Mouse (Mus musculus) megakaryocyte, adult 5-6 weeks (primary cell): ENCODE results near the gene Gm17490. TPM values are rescaled to one million over a fixed set of nuclear protein-coding genes. Genes with fewer than 3 reads are reported as not detected.
"Not testable (repeated sequence)": the region's sequence is repeated elsewhere in the genome, so short reads cannot be mapped to it uniquely, and the experiment has no call there.

ENCODE experiments used
- ATAC-seq: 2 replicates; pipeline ENCODE4 v1.8.0; 2016; ENCODE audit warnings: mild to moderate bottlenecking, inconsistent platforms; ENCODE audit not compliant: poor library complexity, severe bottlenecking
- total RNA-seq, 2 experiments: library from RNA; stranded (forward) in 1 of 2; stranded (reverse) in 1 of 2; fragments of 153-499, 151-499 nt in 1 of 2; fragments of 221-1000, 200-1000 nt in 1 of 2; gene quantifications; 2 replicates each; pipeline versions ENCODE4 v1.2.3 to v1.2.4; 2015 to 2017

Gm17490 gene
- total RNA-seq, 2 experiments from 2014 or later, result not detected

DNA sequence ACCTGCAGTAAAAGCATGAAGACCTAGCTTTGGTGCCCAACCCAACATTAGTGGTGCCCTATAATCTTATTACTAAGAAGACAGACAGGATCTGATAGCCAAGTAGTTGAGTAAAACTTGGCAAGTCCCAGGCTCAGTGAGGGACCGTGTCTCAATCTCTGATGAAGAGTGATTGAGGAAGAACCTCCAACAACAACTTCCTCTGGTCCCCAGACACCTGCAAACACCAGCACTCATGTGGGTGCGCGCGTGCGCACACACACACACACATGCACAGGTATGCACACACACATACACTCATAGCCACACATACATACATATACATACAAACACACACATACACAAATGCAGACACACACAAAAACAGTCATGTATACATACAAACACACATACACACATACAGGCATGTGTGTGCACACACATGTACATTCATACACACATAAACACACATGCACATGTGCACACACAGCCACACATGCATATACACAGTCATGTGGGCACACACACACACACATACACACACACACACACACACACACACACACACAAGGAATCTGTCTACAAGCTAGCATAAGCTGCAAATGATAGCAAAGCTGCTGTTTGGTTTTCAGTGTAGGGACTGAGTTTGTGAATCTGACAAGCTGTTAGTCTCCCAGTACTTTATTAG is 9.5 kb upstream of the Gm17490 start:
- ATAC-seq, result no peak

DNA sequence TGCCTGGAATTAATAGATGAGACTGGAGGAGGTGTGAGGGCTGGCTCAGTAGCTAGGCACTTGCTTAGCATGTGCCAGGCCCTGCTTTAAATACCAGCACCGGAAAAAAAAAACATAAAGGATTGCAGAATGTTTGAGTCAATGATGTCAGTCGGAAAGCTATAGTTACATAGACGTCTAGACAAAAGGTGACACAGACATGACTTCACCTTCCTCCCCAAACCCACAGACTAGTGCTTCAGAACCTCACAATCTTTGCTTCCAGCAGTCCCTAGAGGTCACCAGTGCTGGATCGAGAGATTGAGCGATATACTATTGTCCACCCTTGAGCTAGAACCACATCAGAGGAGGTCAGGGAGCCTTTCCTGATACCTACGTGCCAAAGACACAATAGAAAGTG is 9.0 kb upstream of the Gm17490 start:
- ATAC-seq, result no peak

DNA sequence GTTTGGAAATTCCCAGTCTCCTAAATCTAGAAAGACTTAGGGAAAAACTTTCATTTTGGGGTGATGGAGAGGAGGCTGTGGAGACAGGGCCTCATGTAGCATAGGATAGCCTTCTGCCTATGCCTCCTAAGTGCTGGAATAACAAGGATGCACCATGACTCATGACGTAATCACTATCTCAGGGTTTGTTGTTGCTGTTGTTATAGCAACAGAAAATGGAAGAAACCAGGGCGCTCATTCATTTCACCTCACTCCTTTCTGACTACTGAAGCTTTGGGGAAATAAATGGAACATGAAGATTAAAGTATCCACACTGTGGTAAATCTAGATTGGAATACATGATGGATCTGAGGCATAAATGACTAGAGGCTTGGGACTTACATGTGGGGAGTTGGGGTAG is 2.3 kb downstream of the Gm17490 start:
- no peak for ATAC-seq

DNA sequence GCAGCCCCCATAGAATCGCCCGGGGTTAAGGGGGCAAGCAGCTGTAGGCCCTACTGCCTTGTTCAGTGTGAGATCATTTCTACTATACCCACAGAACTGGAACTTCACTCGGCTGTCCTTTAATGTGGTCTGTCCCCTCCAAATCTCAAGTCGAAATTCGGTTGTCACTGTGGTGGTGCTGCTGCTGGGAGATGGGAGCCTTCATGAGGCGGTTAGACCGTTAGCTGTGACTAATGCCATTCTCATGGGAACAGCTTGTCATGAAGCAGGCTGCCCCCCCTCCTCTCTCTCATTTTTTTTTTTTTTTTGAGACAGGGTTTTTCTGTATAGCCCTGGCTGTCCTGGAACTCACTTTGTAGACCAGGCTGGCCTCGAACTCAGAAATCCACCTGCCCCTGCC is 2.9 kb downstream of the Gm17490 start:
- no peak for ATAC-seq

DNA sequence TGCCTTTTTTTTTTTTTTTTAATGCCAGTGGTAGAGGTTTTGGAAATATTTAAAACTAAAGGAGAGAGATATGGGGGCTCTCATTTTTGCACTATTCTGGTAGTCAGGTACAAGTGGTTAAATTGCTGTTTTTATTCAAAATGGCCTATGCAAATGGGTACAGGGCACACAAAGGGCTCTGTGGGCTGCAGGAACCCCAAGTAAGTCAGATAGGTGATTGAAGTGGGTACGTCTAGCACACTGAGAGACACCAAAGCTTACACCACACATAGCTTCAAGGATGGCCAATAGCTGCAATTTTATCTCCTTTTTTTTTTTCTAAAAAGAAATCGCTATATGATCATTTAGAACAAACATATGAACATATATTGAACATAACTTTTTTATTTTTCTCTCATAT is 6.5 kb downstream of the Gm17490 start:
- no peak for ATAC-seq

DNA sequence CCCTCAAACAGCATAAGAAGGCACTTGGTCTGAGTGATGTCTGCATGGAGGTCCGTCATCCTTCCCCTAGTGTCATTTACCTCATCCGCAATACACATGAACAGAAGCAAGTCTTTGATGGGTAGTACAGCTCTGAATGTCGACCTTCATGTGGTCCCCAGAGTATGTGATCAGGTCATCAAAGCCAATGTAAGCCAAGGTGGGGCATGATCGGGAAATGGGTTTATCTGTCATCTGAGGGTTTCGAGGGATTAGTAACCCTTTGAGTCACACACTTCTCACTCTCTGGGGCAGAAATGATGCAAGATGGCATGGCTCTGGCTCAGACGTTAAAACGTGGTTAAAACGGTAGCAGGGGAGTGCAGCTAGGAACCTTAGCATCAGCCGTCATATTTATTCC is 9.2 kb downstream of the Gm17490 start:
- no peak for ATAC-seq

DNA sequence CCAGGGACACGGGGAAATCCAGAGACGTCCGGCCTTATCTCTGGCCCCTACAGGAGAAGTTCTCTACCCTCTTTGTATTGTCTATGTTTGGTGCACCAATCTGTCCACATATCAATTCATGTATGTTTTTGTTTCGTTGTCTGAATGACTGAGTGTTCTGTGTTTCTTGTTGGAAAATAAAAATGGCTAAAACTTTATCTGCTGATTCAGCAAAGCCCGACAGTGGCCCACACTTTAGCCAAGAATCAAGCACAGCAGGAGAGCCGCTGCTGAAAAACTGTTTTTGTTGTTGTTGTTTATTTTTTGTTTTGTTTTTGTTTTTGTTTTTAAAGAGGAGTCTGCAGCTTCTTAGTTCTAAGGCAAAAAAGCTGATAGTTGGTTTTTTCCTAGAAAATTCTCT is 13.1 kb downstream of the Gm17490 start:
- not testable (repeated sequence) for ATAC-seq

DNA sequence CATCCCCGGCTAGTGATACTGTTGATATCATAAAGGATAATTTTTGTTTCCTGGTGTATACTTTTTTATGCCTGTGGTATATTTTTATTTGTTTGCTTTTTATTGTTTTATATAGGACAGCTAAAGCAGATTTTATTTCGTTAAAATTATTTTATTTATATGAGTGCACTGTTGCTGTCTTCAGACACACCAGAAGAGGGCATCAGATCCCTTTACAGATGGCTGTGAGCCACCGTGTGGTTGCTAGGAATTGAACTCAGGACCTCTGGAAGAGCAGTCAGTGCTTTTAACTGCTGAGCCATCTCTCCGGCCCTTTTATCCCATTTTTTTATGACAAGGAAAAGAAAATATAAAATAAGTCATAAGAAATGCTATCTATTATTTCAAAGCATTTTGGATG is 19.3 kb downstream of the Gm17490 start:
- ATAC-seq, result not testable (repeated sequence)

DNA sequence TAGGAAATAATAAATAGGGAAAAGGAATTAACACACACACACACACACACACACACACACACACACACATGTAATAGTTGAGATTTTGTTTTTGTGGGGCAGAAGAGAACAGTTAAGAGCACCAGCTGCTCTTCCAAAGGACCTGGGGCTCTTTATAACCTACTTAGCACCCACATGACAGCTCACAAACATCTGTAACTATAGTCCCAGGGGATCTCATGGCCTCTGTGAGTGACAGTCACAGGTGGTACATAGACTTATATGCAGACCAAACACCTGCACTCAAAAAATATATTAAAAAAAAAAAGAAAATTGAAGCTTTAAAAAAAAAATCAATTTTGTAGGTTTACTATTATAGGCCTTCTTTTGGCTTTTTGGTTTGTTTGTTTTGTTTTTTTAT is 21.2 kb downstream of the Gm17490 start:
- no peak for ATAC-seq

DNA sequence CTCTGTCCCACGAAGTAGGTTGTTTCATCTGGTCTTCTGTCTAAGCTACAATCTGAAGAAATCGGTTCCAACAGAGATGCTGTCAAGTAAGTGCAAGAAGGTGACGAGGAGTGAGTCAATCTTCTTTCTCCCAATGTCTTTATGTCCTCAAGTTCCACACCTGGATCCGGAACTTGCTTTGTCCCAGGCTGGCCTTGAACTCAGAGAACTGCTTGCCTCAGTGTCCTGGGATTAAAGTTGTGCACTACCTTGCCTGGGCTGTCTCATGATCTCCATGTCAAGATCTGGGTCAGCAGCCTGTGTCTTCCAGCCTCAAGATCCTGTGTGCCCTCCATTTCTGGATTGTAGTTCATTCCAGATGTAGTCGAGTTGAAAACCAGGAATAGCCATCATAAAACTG is 22.0 kb downstream of the Gm17490 start, which contains the start of gene Rbm17:
Gene Rbm17, minus strand, starts transcription at position 101 of the 400 bp plus-strand sequence.
- no peak for ATAC-seq

DNA sequence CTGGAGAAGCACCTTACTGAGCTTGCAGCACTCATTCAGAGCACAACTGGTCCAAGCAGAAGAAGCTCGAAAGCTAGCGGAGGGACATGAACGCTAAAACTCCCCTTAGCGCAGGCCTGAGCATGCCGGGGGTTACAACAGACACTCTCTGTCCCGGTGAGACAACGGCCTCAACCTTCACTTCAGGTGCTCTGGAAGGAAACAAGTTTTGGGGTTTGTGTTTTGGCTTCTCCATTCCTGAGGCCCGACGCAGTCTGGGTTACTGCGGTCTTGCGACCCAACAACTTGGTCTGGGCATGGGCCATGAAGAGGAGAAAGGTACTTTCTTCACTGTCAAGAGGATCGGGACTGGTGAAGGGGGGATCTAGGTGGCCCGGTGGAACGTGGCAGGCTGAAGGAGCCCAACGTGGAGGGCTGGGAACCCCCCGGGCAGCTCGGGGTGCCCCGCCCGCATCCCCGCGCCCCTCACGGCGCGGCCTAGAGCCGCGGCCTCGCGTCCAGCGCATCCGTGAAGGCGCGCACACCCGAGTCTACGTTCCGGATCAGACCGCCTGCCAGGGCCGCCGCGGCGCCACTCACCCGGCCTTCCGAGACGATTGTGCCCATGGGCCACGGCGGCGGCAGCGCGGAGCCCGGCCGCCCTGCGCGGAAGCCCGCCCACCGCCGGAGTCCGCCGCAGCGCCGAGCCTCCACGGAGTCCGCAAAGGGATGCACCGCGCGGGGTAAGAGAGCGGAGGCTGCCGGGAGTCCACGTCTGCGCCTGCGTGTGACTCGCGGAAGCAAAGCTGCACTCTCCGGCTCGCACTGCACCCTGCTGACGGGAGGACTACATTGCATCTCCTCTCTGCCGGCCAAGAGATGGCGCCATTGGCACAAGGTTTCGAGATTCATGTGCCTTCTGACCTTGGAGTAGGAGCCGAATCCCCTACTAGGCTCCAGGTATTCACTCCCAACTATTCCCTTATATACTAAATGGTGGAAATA is 23.3 kb downstream of the Gm17490 start:
- peak; percentile 99 for ATAC-seq

DNA sequence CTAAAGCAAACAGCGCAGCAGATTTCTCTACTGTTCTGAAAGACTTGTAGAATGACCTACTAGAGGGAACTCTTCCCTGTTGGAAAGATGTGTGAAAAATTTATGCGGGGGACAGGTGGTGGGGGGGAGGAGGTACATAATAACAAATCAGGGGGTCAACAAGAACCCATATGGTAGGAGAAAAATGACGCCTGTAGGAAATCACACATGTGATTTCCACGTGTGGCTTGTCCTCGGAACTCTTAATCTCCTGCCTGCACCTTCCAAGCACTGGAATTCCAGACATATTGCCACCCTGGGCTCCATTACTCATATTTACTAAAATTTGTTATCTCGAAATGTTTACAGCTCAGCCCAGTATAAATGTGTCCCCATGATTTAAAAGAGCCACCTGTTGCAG is 24.3 kb downstream of the Gm17490 start:
- ATAC-seq, result no peak

DNA sequence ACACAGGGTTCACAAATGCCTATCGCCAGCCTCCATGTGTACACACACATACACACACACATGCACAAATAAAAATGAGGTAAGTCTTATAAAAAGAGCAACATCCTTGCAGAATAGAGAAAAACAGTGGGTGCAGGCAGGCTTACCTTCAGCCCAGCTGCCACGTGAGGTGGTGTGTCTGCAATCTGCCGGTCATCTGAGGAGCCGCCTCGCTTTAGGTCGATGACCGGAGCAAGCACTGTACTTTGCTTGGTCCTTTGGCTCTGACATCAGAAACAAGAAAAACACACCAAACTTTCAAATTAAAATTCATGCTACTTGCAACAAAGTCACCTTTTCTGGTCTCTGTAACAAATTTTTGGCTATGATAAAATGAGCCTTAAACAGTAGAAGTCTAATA is 28.2 kb downstream of the Gm17490 start:
- no peak for ATAC-seq

DNA sequence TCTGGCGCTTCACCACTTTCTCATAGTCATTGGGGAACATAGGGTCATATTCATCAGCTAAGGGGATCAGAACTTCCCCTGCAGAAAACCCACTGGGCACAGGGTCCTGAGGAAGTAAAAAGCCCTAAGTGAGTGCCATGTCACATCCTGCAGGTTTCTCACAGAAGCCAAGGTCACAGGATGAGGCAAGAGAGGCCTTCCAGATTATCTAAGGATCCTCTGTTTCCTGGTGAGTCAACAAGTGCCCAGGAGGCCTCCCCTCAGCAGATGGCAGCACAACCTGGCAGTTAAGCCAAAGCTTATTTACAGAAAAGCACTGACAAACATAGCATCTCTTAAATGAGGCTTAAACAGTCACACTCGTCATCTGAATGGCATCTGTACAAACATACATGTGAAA is 29.4 kb downstream of the Gm17490 start:
- ATAC-seq, result no peak

DNA sequence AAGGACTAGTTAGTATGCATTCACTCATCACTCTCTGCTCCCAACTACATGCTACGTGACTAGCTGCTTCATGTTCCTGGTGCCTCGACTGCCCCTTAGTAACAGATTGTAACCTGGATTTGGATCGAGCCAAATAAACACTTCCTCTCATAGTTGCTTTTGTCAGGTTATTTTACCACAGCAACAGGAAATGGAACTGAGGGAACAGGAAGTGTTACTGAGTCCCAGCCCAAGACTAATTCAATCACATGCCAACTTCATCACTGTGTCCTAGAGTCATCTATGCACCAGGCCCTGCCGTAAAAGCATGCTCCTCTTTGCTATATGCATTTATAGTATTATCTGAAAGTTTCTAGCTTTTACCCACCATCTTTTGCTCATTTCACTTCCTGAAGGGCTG is 38.1 kb downstream of the Gm17490 start:
- ATAC-seq, result peak; percentile 63

DNA sequence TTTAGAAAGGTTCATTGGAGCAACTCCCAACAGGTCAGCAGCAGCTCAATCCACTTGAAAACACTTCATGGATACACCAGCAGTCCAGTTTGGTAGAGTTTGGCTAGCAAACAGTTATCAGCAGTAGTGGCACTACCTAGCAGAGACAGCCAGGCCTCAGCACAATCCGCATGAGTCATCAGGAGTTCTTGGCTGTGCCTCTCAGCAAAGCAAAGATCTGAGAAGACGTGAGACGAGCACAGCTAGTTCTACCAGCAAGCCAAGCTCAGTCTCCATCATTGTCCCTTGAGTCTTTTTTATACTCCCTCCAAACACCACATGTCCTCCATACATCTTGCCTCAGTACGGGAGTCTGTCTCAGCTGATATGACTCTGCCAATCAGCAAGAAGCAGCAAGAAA is 46.7 kb downstream of the Gm17490 start:
- ATAC-seq, result no peak

DNA sequence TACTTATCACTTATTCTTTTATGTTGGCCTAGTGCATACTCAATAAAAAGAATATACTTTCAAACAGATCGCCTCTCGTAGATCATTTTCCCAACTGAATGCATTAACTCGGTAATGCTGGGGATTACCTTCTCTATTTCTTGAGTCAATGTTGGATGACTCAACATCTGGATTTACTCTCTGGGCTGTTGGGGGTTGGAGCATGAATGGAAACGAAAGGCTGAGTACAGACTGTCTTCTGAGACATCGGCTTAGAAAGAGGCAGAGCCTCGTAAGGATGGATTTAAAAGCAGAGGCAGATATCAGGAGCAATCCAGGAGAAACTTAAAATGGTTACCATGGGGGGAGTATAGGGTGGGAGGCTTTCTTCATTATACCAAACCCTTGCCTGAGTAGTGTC is 47.9 kb downstream of the Gm17490 start:
- no peak for ATAC-seq

Other genes starting within 250 kb of the Gm17490 start
- gene Pfkfb3, start 72.2 kb downstream of the Gm17490 start, total RNA-seq (2015), result 24.5 and 31.3 TPM in 2 replicates
- gene Pfkfb3, start 72.2 kb downstream of the Gm17490 start, total RNA-seq (2017), result 22.1 and 23.0 TPM in 2 replicates
- gene Rbm17, start 22.1 kb downstream of the Gm17490 start, total RNA-seq (2015), result 105 and 115 TPM in 2 replicates
- gene Rbm17, start 22.1 kb downstream of the Gm17490 start, total RNA-seq (2017), result 122 and 124 TPM in 2 replicates
- gene Il2ra, start 16.5 kb upstream of the Gm17490 start, total RNA-seq (2015), result 0.42 and 0.75 TPM in 2 replicates
- gene Il2ra, start 16.5 kb upstream of the Gm17490 start, total RNA-seq (2017), result not detected in 2 replicates
- 13.5 and 15.4 TPM in 2 replicates for gene Il15ra, start 79.0 kb upstream of the Gm17490 start, total RNA-seq (2015)
- gene Il15ra, start 79.0 kb upstream of the Gm17490 start, total RNA-seq (2017), result 9.3 and 11.1 TPM in 2 replicates
- gene Fbh1, start 151.3 kb upstream of the Gm17490 start, total RNA-seq (2015), result 62.1 and 65.4 TPM in 2 replicates
- gene Fbh1, start 151.3 kb upstream of the Gm17490 start, total RNA-seq (2017), result 73.0 and 114 TPM in 2 replicates
- gene Ankrd16, start 151.6 kb upstream of the Gm17490 start, total RNA-seq (2015), result 42.3 and 52.2 TPM in 2 replicates
- 23.3 and 32.1 TPM in 2 replicates for gene Ankrd16, start 151.6 kb upstream of the Gm17490 start, total RNA-seq (2017)